Mouse (Mus musculus): ENCODE measurements at regions not wholly inside any gene's neighbourhood (a gene's known extent, or its start where the extent isn't known, plus 50 kb on each side); places are given as distances from the start of the nearest gene placed in this dataset.

- TF ChIP-seq EP300 (IDR thresholded peaks at IDR 0.05; ENCODE audit: low read depth) (no peak), CTCF (IDR thresholded peaks at IDR 0.05; ENCODE audit: low read depth) (no peak)
These were observed 124.3 kb downstream of the Zfp365 start for GRCm38 (mm10) chr10:67788116-67788515.

Data from liver, embryonic 14.5 days (tissue).